Mouse (Mus musculus) embryo, embryonic 11.5 days (tissue): ENCODE results near the gene Cpeb3.
A peak's percentile ranks its signal among the peaks of the same experiment; 100 is the strongest.
"Not testable (repeated sequence)": the region's sequence is repeated elsewhere in the genome, so short reads cannot be mapped to it uniquely, and the experiment has no call there.

Experiments used
- DNase-seq: peaks from one replicate; pipeline ENCODE4 v3.0.0-alpha.2; 2012; ENCODE audit warnings: low read depth, low spot score

Gene Cpeb3

DNA sequence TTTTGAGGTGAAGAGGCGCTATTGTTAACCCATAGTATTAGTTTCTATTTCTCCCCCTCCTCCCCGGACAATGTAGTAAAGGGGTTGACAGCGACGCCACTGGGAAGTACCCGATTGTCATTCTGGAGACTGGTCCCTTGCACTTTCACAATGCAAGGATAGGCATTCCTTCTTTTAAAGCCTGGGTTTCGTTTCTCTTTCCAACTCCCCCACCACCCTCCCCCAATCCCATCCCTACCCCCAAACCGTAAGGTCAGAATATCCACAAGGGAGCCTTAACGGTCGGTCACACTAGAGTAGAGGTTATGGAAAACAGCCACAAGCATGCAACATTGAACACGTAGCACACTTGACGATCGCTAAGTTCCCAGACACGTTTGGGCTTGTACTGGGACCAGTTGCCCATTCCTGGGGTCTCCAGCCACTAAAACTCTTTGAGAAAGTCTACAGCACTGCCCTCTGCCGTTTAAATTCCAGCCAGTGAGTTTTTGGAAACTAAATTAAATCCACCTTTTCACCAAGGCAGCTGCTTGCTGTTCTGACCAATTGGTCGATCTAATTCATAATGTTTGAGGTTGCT lies at the start of gene Cpeb3:
TSS of gene Cpeb3 (minus strand) at position 426 of the 580 bp plus-strand sequence.
- peak; percentile 36 for DNase-seq

DNA sequence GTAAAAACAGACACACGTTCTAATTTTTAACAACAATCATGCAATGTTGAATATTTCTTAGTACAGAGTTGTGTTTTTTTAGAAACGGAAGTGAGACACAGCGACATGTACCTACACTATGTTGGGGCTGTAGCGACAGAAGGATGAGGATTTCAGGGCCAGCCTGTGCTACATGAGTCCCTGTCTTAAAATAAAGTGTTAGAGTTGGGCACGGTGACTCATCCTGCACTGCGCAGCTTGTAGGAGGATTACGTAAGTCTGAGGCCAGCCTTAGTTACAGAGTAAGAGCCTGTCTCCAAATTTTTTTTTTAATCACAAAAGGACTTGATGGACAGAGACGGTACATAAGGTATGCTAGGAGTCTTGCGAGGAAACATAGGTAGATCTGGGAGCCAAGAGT lies 46.9 kb upstream of the Cpeb3 start:
- DNase-seq = no peak

DNA sequence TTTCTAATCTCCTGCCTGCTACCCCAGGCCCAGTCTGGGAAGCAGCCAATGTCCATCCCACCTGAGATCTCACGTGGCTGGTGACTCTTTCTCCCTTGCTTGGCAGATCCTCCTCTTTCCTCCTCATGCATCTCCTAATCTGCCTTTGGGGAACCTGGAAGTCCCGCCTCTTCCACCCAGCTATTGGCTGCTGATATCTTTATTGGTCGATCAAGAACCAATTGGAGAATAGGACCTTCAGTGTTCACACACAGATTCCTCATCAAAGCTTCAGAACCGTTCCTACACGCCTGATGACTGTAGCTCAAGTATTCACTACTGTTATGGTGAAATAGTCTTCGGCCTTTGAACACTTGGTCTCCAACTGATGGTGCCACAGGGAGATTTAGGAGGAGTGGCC lies 43.7 kb upstream of the Cpeb3 start:
- DNase-seq = no peak

DNA sequence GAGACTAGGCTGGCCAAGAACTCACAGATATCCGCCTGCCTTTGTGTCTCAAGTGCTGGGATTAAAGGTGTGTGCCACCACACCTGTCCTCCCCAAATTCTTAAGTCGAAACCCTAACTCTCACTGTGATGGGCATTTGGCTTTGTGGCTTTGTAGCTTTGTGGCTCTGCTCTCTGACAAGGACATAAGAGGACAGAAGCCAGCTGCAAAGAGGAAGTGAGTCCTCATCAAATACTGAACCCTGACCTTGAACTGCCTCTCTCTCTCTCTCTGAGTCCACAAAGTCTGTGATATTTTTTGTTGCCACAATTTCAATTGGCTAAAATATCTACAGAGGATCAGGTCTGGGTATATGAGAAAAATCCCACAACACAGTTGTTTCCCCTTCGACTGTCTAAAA lies 39.8 kb upstream of the Cpeb3 start:
- no peak for DNase-seq

DNA sequence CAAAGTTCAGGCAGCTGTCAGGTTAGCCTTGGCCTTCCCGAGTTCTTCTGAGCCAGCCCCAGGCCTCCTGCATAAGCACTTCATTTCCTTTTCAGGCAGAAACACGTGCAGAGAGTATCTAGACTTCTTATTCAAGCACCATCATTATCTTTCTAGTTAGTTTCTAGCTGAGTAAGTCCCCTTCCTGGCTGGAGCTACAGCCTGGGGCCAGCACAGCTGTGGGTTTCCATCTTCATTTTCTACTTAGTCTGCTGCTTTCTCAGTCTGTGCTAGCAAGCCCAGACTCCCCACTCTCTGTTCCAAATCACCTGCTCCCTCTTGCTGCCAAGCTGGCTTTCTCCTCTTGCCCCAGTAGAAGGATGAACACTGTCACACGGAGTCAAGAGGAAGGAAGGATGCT lies 38.5 kb upstream of the Cpeb3 start:
- DNase-seq = no peak

DNA sequence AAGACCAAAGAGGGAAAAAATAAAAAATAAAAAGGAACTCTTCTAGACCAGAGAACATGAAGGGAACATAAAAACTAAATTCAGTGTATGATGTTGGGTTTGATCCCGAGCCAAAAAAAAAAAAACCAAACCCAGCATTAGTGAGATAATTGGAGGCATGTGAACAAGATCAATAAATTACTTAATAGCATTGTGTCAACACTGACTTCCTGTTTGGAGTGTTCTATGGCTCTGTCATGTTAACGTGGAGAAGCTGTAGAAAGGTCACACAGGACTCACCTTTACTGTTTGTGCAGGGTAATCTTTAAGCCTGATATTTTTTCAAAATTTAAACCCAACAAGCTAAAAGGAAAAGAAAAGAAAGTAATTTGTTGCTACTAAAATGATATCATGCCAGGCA lies 34.3 kb upstream of the Cpeb3 start:
- no peak for DNase-seq

DNA sequence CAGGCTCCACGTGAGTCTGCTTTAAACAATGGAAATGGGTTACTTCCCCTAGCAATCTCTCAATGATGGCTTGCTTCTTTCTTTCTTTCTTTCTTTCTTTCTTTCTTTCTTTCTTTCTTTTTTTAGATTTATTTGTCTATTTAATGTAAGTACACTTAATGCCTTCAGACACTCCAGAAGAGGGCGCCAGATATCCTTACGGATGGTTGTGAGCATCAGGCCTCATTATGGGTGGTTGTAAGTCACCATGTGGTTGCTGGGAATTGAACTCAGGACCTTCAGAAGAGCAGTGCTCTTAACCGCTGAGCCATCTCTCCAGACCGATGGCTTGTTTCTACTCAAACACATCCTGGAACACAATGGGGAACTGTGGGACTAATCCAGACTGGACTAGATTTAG lies 32.8 kb upstream of the Cpeb3 start:
- no peak for DNase-seq

DNA sequence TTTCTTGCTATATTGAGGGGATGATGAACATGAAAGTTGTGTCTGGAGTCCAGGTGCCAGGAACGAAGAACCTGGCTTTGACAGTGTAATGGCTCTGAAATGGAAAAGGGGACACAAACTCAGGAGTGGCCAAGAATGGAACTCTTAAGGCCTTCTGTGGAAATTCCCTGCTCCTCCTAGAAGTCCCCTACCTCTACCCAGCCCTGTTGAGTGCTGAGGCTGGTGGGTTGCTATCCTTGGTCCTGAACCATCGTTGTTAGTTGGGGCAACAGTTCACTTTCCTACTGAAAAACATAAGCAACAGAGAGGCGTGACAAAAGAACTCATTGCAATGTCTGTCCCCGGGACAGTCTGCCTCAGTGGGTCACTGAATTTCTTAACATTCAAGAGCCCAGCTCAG lies 30.7 kb upstream of the Cpeb3 start:
- DNase-seq = peak; percentile 59

DNA sequence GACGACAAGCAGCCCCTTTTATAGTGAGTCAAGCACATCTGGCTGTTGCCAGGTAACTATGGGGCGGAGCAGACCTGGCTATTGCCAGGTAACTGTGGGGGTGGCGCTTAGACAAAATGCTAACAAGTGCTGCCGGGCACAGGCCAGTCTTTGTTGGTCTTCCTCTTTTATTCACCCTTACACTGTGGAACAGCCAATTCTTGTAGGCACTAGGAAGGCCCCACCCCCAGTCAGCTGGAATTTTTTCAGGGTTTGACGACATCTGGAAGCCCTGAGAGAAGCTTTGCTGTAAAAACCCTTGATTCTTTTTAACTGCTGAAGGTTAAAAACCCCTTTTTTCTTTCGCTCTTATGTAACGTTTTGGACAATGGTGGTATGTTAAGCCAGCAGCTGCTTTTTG lies 30.2 kb upstream of the Cpeb3 start:
- no peak for DNase-seq

DNA sequence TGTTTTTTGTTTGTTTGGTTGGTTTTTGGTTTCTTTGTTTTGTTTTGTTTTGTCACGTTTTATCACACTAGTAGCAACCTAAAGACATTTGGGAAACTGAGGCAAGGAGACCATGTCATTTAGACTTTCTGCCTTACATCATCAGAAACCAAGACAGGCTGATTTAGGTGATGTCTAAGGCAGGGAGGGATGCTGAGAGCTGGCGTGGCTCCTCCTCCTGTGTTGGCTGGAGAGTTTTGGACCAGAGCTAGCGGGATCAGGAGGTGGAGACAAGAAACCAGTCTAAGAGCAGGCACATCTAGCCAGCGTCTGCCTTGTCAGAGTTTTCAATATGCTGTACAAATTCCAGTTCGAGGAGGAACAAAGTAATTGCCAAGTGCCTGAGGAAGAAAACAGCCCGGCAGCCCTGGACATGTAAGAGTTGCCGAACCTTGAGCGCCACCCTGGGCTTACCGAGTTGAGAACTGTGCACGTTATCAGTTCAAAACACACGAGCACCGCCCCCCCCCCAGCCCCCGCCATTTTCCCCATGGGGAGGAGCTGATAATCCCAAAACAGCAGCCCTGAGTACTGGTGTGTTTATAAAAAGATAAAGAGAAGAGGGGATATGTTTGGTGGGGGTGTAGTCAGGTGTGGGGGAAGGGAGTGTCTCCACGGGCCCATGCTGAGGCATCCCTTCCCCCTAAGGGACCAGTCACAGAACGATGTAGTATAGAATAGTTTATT lies 29.5 kb upstream of the Cpeb3 start:
- no peak for DNase-seq

DNA sequence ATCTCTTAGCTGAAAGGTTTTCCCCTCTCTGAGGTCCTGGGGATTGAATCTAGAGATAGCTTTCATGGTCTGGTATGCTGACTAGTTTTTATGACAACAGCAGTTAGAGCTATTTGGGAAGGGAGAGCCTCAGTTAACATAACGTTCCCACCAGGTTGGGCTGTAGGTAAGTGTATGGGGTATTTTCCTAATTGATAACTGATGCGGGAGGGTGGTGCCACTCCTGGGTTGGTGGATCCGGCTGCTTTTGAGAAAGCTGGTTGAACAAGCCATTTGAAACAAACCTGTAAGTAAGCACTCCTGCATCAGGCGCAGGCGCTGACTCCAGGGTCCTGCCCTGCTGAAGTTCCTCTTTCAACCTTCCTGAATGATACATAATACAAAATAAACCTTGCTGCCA lies 28.9 kb upstream of the Cpeb3 start:
- no peak for DNase-seq

DNA sequence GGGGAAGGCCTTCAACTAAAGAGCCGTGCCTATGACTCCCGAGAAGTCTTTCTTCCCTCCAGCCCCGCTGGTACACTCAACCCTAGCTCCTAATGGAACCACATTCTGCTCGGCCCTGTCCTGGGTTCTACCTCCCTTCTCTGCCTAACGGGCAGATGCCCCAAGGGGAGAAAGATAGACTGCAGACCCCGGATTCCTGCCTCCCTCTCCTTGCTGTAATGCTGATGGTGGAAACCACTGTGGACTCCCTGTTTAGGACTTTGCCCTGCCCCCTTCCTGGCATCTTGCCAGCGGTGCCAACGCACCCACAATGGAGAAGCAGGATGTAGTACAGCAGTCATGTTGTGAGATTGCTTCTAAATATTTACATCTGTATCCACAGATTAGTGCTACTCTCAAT lies 27.4 kb upstream of the Cpeb3 start:
- DNase-seq = no peak

DNA sequence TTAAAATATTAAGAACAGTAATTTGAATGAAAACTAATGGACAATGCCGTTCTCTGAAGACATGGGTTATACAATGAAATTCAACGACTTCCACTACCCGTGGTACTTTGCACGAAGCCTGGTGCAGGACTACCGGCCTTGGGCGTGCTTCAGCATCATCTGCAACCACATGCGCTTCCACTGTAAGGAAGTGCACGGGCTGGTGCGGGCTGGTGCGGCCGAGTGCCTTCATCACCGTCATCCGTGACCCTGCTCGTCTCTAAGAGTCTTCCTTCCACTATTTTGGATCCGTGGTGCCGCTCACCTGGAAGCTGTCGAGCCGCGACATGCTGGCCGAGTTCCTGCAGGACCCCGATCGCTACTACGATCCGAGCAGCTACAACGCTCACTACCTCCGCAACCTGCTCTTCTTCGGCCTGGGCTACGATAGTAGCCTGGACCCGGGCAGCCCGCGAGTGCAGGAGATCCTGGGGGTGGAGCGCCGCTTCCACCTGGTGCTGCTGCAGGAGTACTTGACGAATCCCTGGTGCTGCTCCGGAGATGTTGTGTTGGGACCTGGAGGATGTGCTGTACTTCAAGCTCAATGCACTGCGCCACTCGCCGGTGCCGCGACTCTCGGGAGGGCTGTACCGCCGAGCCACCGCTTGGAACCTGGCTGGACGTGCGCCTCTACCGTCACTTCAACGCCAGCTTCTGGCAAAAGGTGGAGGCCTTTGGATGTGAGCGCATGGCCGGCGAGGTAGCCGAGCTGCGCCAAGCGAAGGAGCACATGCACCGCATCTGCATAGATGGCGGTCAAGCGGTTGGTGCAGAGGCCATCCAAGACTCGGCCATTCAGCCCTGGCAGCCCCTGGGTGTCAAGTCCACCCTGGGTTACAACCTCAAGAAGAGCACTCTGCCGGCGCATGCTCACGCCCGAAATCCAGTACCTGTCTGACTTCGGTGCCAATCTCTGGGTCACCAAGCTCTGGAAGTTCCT lies 25.4 kb upstream of the Cpeb3 start:
- DNase-seq = no peak

DNA sequence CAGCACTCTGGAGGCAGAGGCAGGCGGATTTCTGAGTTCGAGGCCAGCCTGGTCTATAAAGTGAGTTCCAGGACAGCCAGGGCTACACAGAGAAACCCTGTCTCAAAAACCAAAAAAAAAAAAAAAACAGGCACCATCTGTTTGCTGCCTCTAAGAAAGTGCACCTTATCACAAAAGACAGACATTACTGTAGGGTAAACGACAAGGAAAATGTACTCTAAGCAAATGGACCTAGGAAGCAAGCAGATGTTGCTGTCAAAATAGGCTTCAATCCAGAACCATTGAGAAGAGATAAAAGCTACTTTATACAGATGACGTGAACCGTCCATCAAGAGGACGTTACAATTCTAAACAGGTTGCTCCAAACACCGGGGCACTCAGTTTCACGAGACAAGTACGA lies 24.2 kb upstream of the Cpeb3 start:
- not testable (repeated sequence) for DNase-seq

DNA sequence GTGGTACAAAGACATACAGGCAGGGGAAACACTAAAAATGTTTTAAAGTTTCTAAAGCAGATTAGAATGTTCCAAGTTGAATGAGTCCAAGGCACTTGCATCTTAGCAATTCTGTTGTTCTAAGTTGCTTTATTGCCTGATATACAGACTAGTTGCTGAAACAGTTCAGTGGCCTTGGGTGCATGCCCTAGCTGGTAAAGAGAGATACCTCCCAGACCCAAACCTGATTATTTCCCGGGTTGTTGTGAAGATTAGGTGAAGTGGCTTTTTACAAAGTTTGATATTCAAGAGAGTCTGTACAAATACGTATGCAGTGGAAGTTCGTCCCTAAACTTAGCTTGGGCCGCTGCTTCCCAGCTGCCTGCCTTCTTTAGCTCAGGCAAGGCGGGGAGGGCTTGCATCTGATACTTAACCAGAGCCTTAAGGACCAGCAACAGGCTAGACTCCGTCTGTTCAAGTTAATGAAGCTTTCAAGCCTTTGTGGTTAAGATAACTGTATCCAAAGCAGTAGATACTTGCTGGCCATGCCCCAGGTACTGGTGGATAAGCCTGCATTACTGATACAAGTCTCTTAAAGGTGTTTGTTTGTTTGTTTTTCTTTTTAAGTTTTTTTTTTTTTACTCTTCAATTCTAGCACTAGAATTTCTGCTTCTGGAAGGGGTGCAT lies 16.9 kb upstream of the Cpeb3 start:
- DNase-seq = no peak

DNA sequence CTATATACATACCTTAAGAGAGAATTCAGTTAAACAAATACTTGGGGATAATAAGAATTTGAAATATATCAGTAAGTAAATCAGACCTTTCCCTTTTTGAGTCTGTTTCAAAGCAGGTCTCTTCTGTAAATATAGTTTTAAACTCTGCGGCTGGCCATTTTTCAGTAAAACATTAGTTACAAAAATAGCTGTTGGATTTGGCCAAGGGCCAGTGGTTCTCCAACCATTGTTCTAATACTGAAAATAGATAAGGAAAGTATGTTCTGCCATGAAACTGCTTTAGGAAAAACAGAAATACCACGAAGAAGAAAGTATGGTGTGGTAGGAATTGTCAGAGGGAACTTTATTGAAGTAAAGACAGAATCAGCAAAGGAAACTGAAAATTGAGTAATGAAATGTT lies 6.3 kb upstream of the Cpeb3 start:
- DNase-seq = no peak

DNA sequence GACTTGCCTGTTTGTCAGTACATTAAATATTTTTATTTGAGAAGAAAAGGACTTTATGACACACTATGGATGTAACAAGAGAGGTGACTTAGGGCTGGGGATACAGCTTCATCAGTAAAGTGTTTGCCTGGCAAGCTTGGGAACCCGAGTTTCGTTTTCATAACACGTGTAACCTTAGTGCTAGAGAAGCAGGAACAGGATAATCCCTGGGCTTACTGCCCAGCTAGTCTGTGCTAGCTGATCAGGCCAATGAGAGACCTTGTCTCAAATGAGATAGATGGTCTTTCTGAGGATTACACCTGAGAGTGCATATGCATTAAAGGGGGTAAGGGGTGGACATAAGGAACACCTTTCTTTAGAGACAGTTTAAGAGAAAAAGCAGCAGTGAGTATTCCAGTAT lies 3.0 kb upstream of the Cpeb3 start:
- no peak for DNase-seq

DNA sequence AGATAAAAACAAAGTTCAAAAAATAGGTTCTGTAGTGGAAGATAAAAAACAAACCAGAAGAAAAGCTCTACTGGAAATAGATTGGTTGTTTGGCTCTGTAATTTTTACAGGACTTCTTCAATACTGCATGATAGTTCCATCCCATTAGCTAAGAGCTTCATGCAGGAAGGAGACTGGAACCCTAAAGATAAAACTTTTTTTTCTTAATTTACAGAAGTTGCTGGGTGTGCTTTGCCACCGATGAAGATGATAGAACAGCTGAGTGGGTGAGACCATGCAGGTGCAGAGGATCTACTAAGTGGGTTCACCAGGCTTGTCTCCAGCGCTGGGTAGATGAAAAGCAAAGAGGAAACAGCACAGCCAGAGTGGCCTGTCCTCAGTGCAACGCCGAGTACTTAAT lies 2.1 kb upstream of the Cpeb3 start:
- DNase-seq = no peak

DNA sequence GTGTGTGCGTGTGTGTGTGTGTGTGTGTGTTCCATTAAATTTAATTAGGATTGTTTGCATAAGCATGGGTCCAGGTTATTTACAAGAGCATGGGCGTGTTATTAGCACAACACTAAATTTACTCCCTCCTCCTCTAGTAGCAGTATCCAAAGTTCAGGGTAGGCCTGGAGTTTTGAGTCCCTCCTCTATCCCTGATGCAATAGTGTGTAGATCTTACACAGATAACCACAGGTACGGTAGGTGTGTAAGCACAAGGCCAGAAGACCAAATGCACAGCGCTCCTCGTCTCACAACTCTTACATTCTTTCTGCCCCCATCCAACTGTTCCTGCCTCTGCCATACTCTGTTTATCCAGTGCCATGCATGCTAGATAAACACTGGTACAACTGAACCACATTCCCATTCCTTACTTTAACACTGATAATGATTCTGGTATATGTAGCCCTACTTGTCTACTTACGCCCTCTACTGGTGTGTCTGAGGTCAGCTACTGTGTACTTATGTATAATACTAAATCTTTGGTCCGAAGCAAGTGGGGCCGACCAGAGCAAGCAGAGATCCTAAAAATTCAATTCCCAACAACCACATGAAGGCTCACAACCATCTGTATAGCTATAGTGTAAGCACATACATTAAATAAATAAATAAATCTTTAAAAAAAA lies 1.2 kb upstream of the Cpeb3 start:
- no peak for DNase-seq

DNA sequence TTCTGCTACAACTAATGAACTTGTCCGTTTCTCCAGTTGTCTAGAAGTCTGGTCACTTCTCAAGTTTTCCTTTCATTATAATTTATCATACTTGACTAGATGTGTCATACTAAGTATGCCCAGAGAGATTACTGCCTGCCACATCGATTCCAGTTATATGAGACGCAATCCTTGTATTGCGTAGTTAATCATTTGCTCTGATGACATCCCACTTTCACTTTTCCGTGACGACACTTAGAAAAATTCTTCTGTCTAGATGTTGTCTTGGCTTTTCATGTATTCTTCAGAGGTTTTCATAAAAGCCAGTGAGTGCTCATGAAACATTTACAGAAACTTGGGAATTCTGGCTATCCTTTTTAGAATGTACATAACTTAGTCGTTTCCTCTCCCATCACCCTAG lies 585 bp upstream of the Cpeb3 start:
- DNase-seq = no peak
